Mouse (Mus musculus): ENCODE data around the gene Sbno2. TPM values are rescaled to one million over a fixed set of nuclear protein-coding genes. Genes with fewer than 3 reads are reported as not detected.

Sbno2 gene
- polyA plus RNA-seq, 1 experiment, result 27.7 TPM

DNA sequence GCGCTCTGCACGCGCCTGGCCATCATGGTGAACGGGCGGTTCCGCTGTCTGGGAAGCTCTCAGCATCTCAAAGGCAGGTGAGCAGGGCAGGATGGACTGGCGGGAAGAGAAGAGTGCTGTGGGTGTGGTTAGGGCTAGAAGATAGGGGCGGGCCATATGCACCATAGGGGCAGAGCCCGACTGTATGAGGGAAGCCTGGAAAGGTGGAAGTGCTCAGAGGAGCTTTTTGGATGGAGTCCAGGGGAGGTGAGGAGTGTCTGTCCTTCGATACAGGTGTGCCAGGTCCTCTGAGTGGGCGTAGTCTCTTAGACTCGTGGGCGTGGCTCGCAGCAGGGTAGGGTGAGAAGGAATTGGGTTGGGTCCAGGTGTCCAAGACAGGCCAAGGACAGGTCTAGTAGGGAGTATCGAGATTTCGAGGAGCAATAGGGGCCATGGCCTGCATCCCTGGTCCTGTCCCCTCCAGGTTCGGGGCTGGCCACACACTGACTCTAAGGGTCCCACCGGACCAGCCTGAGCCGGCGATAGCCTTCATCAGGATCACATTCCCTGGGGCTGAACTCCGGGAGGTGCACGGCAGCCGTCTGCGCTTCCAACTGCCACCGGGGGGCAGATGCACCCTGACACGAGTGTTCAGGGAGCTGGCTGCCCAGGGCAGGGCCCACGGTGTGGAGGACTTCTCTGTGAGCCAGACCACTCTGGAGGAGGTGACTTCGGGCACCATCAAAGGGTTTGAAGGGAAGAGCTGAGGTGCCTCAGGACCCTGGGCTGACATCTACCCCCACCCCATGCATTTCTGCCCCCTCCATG, 90.7 kb downstream of the Sbno2 start:
- 49% methylated on average over 28 of the region's 28 CpGs for WGBS
- Histone ChIP-seq H3K4me3 (ENCODE audit: insufficient read depth, low read depth, low read length) (no peak overlapping the region), H3K4me1 (ENCODE audit: control insufficient read depth, insufficient read depth, low read length) (no peaks in the 10 kb centered on the region), H3K36me3 (ENCODE audit: control insufficient read depth, insufficient read depth, low read length) (no peaks in the 10 kb centered on the region), H3K27ac (ENCODE audit: insufficient read depth, low read depth, low read length) (no peak overlapping the region), H3K27me3 (replicated peaks; ENCODE audit: control insufficient read depth, insufficient read depth, low read length) (no peaks in the 10 kb centered on the region)
- DNase-seq, result no peak
- TF ChIP-seq POLR2A (IDR thresholded peaks at IDR 0.05; ENCODE audit: low read depth, low read length) (no peak), CTCF (conservative IDR thresholded peaks at IDR 0.05; ENCODE audit: insufficient read depth, insufficient read length, low read depth, low read length) (no peak)

DNA sequence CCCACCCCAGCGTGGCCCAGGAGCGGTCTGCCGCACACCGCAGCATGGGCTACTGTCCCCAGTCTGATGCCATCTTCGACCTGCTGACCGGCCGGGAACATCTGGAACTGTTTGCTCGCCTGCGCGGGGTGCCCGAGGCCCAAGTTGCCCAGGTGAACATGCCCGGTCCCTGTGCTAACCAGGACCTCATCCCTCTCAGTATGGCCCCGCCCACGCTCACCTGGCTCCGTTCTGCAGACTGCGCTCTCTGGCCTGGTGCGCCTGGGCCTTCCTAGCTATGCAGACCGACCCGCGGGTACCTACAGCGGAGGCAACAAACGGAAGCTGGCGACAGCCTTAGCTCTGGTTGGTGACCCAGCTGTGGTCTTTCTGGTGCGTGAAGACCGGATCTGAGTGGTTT, 91.8 kb downstream of the Sbno2 start:
- DNase-seq, result no peak
- H3K36me3 ChIP-seq (ENCODE audit: control insufficient read depth, insufficient read depth, low read length), result no peaks in the 10 kb centered on the region
- no peaks in the 10 kb centered on the region for H3K27me3 ChIP-seq (replicated peaks; ENCODE audit: control insufficient read depth, insufficient read depth, low read length)
- no peak overlapping the region for H3K27ac ChIP-seq (ENCODE audit: insufficient read depth, low read depth, low read length)
- no peaks in the 10 kb centered on the region for H3K4me1 ChIP-seq (ENCODE audit: control insufficient read depth, insufficient read depth, low read length)
- 70% methylated on average over 25 of the region's 25 CpGs for WGBS
- H3K4me3 ChIP-seq (ENCODE audit: insufficient read depth, low read depth, low read length), result no peak overlapping the region
- TF ChIP-seq CTCF (conservative IDR thresholded peaks at IDR 0.05; ENCODE audit: insufficient read depth, insufficient read length, low read depth, low read length) (no peak), POLR2A (IDR thresholded peaks at IDR 0.05; ENCODE audit: low read depth, low read length) (no peak)

DNA sequence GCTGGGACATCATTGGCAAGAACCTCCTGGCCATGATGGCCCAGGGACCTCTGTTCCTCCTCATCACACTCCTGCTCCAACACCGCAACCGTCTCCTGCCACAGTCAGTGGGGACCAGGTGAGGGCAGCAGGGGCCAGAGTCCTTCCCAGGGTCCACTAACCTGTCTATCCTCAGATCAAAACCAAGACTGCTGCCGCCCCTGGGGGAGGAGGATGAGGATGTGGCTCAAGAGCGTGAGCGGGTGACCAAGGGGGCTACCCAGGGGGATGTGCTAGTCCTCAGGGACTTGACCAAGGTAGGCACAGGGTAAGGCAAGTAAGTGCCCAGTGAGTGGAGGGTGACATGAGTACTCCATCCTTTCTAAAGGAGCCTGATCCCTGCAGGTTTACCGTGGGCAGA, 93.6 kb downstream of the Sbno2 start:
- Histone ChIP-seq H3K27me3 (replicated peaks; ENCODE audit: control insufficient read depth, insufficient read depth, low read length) (no peaks in the 10 kb centered on the region), H3K4me3 (ENCODE audit: insufficient read depth, low read depth, low read length) (no peak overlapping the region), H3K36me3 (ENCODE audit: control insufficient read depth, insufficient read depth, low read length) (no peaks in the 10 kb centered on the region), H3K4me1 (ENCODE audit: control insufficient read depth, insufficient read depth, low read length) (no peaks in the 10 kb centered on the region), H3K27ac (ENCODE audit: insufficient read depth, low read depth, low read length) (no peak overlapping the region)
- WGBS, result 91% methylated on average over 6 of the region's 6 CpGs
- TF ChIP-seq POLR2A (IDR thresholded peaks at IDR 0.05; ENCODE audit: low read depth, low read length) (no peak), CTCF (conservative IDR thresholded peaks at IDR 0.05; ENCODE audit: insufficient read depth, insufficient read length, low read depth, low read length) (no peak)
- DNase-seq, result no peak

Other genes starting within 250 kb of the Sbno2 start
- 0.67 and 0.99 TPM in 2 replicates for gene Prtn3, start 231.1 kb downstream of the Sbno2 start, polyA plus RNA-seq (2012; rRNA removed)
- gene Plppr3, start 230.9 kb downstream of the Sbno2 start, polyA plus RNA-seq (2012; rRNA removed), result 2.7 and 3.2 TPM in 2 replicates
- 0.10 TPM in 1 of 2 replicates, not detected in the other for gene Elane, start 219.3 kb downstream of the Sbno2 start, polyA plus RNA-seq (2012; rRNA removed)
- gene Cfd, start 214.7 kb downstream of the Sbno2 start, polyA plus RNA-seq (2012; rRNA removed), result 1,335 and 2,389 TPM in 2 replicates
- 57.1 and 75.4 TPM in 2 replicates for gene Med16, start 196.6 kb downstream of the Sbno2 start, polyA plus RNA-seq (2012; rRNA removed)
- gene Gm26602, start 194.7 kb downstream of the Sbno2 start, polyA plus RNA-seq (2012; rRNA removed), result not detected in 2 replicates
- 5.6 and 9.2 TPM in 2 replicates for gene Kiss1r, start 188.6 kb downstream of the Sbno2 start, polyA plus RNA-seq (2012; rRNA removed)
- 146 and 154 TPM in 2 replicates for gene R3hdm4, start 184.4 kb downstream of the Sbno2 start, polyA plus RNA-seq (2012; rRNA removed)
- gene Arid3a, start 178.5 kb downstream of the Sbno2 start, polyA plus RNA-seq (2012; rRNA removed), result 6.7 and 8.1 TPM in 2 replicates
- gene Wdr18, start 145.4 kb downstream of the Sbno2 start, polyA plus RNA-seq (2012; rRNA removed), result 60.4 and 67.5 TPM in 2 replicates
- gene Grin3b, start 134.9 kb downstream of the Sbno2 start, polyA plus RNA-seq (2012; rRNA removed), result 1.6 and 2.0 TPM in 2 replicates
- 262 and 316 TPM in 2 replicates for gene Tmem259, start 121.2 kb downstream of the Sbno2 start, polyA plus RNA-seq (2012; rRNA removed)
- gene Cnn2, start 117.0 kb downstream of the Sbno2 start, polyA plus RNA-seq (2012; rRNA removed), result 52.3 and 55.5 TPM in 2 replicates
- 10.6 and 11.8 TPM in 2 replicates for gene Abca7, start 109.1 kb downstream of the Sbno2 start, polyA plus RNA-seq (2012; rRNA removed)
- 9.6 and 25.5 TPM in 2 replicates for gene Arhgap45, start 88.9 kb downstream of the Sbno2 start, polyA plus RNA-seq (2012; rRNA removed)
- gene Polr2e, start 65.8 kb downstream of the Sbno2 start, polyA plus RNA-seq (2012; rRNA removed), result 230 and 235 TPM in 2 replicates
- 1,431 and 1,557 TPM in 2 replicates for gene Gpx4, start 58.4 kb downstream of the Sbno2 start, polyA plus RNA-seq (2012; rRNA removed)
- 114 and 117 TPM in 2 replicates for gene Stk11, start 10.2 kb upstream of the Sbno2 start, polyA plus RNA-seq (2012; rRNA removed)
- gene Atp5d, start 33.1 kb upstream of the Sbno2 start, polyA plus RNA-seq (2012; rRNA removed), result 1,948 and 2,036 TPM in 2 replicates
- 8.1 and 8.7 TPM in 2 replicates for gene Cbarp, start 35.3 kb upstream of the Sbno2 start, polyA plus RNA-seq (2012; rRNA removed)
- gene Midn, start 42.7 kb upstream of the Sbno2 start, polyA plus RNA-seq (2012; rRNA removed), result 65.6 and 67.0 TPM in 2 replicates
- gene Cirbp, start 60.4 kb upstream of the Sbno2 start, polyA plus RNA-seq (2012; rRNA removed), result 86.7 and 87.8 TPM in 2 replicates
- gene 1600002K03Rik, start 67.4 kb upstream of the Sbno2 start, polyA plus RNA-seq (2012; rRNA removed), result 7.9 and 11.2 TPM in 2 replicates
- gene Efna2, start 73.9 kb upstream of the Sbno2 start, polyA plus RNA-seq (2012; rRNA removed), result 1.5 TPM in 2 replicates
- 25.6 and 30.4 TPM in 2 replicates for gene Mum1, start 120.9 kb upstream of the Sbno2 start, polyA plus RNA-seq (2012; rRNA removed)
- 1,001 and 1,041 TPM in 2 replicates for gene Ndufs7, start 143.6 kb upstream of the Sbno2 start, polyA plus RNA-seq (2012; rRNA removed)
- gene Gamt, start 155.4 kb upstream of the Sbno2 start, polyA plus RNA-seq (2012; rRNA removed), result 66.7 and 68.4 TPM in 2 replicates
- 45.6 and 49.1 TPM in 2 replicates for gene Dazap1, start 155.9 kb upstream of the Sbno2 start, polyA plus RNA-seq (2012; rRNA removed)
- gene Rps15, start 186.9 kb upstream of the Sbno2 start, polyA plus RNA-seq (2012; rRNA removed), result 1,371 and 1,777 TPM in 2 replicates
- gene Apc2, start 190.4 kb upstream of the Sbno2 start, polyA plus RNA-seq (2012; rRNA removed), result 0.74 and 0.95 TPM in 2 replicates
- 47.8 and 52.5 TPM in 2 replicates for gene 2310011J03Rik, start 215.0 kb upstream of the Sbno2 start, polyA plus RNA-seq (2012; rRNA removed)
- 9.1 and 12.2 TPM in 2 replicates for gene Pcsk4, start 223.9 kb upstream of the Sbno2 start, polyA plus RNA-seq (2012; rRNA removed)
- gene Reep6, start 224.4 kb upstream of the Sbno2 start, polyA plus RNA-seq (2012; rRNA removed), result 24.7 and 25.1 TPM in 2 replicates
- gene Adamtsl5, start 242.8 kb upstream of the Sbno2 start, polyA plus RNA-seq (2012; rRNA removed), result 5.5 and 7.4 TPM in 2 replicates

Data from kidney, adult 2 months (tissue).